Mouse (Mus musculus) neural tube, embryonic 14.5 days (tissue): ENCODE data around the gene Acp7. TPM values are rescaled to one million over a fixed set of nuclear protein-coding genes. Genes with fewer than 3 reads are reported as not detected.

ENCODE experiments used
- ATAC-seq: fragments of 200-750 bp; cut with Nextera tagmentation; 2 replicates; pipeline ENCODE4 v1.8.0; 2017; ENCODE audit warnings: low read depth, mild to moderate bottlenecking, moderate TSS enrichment, moderate library complexity
- H3K27ac ChIP-seq: fragments of 300-500 bp; sonication (generic); 2 replicates; pipeline ENCODE4 v1.5.1; 2014; ENCODE audit warnings: low read depth, mild to moderate bottlenecking, control low read depth, low read length, moderate library complexity, mixed read lengths
- H3K27me3 ChIP-seq: fragments of 300-500 bp; sonication (generic); 2 replicates; pipeline ENCODE4 v1.6.1; 2014; ENCODE audit warnings: low read length; ENCODE audit not compliant: control insufficient read depth, insufficient read depth
- H3K36me3 ChIP-seq: fragments of 300-500 bp; sonication (generic); 2 replicates; pipeline ENCODE4 v1.6.1; 2014; ENCODE audit warnings: low read length, mixed read lengths; ENCODE audit not compliant: control insufficient read depth, insufficient read depth
- H3K4me1 ChIP-seq: fragments of 300-500 bp; sonication (generic); 2 replicates; pipeline ENCODE4 v1.6.1; 2014; ENCODE audit warnings: low read length; ENCODE audit not compliant: control insufficient read depth, insufficient read depth
- H3K4me2 ChIP-seq: fragments of 300-500 bp; sonication (generic); 2 replicates; pipeline ENCODE4 v1.6.1; 2014; ENCODE audit warnings: mild to moderate bottlenecking, low read depth, low read length, control low read depth
- H3K4me3 ChIP-seq: fragments of 300-500 bp; sonication (generic); 2 replicates; pipeline ENCODE4 v1.5.1; 2014; ENCODE audit warnings: low read depth, low read length, control low read depth, mixed read lengths
- H3K9ac ChIP-seq: fragments of 300-500 bp; sonication (generic); replicated peaks from 2 replicates; pipeline ENCODE4 v1.6.1; 2014; ENCODE audit warnings: low read depth, mild to moderate bottlenecking, control low read depth, low read length, mixed read lengths
- H3K9me3 ChIP-seq: fragments of 300-500 bp; sonication (generic); 2 replicates; pipeline ENCODE4 v1.6.1; 2016; ENCODE audit warnings: low read length; ENCODE audit not compliant: control insufficient read depth
- WGBS: fragments of 180-500 bp; shearing (Covaris S2); extraction: QIAGEN DNeasy Blood & Tissue Kit; methylation state at CpG from one replicate; pipeline ENCODE4 v1.1.7; 2014; 5-methylcytosine and 5-hydroxymethylcytosine counted together
- polyA plus RNA-seq: library from polyadenylated mRNA; unstranded; fragments of >200 nt; fragmentation: Nextera tagmentation; extraction: Ambion mirVana; gene quantifications from 2 replicates; pipeline ENCODE4 v1.2.1, GENCODE M21; 2014

Acp7 gene
- polyA plus RNA-seq, 1 experiment from 2014 or later: not detected

GRCm38 (mm10) chr7:28573236-28573635 lies 57.9 kb downstream of the Acp7 start:
- Histone ChIP-seq H3K27ac (no peak overlapping the region), H3K4me3 (no peak overlapping the region), H3K36me3 (no peaks in the 10 kb centered on the region), H3K9ac (no peak overlapping the region), H3K27me3 (no peaks in the 10 kb centered on the region), H3K9me3 (no peaks in the 10 kb centered on the region), H3K4me1 (0 out of 2 replicates have a peak, but pooled peaks cover 3% of the 10 kb centered on the region), H3K4me2 (no peak overlapping the region)
- WGBS: 97% methylated on average over 3 of the region's 3 CpGs
- no peak for ATAC-seq

DNA sequence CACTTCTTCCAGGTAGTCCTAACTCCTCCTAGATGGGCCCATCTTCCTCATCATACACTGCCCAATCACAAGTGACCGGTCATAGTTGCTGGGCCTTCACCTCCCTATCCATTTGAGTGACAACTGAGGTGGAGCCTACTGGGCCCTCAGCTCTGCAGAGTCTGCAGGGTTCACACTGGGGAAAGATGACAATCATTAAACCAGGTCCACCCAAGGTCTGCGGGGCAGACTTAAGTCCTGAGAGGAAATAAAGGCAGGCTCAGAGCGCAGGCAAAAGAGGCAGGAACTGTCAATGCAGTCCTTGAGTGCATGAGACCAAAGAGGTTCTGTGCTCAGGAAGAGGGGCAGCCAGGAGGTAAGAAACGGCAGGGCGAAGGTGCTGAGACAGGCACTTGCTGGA lies 58.4 kb downstream of the Acp7 start:
- Histone ChIP-seq H3K27me3 (no peaks in the 10 kb centered on the region), H3K4me2 (no peak overlapping the region), H3K27ac (no peak overlapping the region), H3K4me3 (no peak overlapping the region), H3K9me3 (no peaks in the 10 kb centered on the region), H3K9ac (no peak overlapping the region), H3K36me3 (peaks cover under 1% of the 10 kb centered on the region; the same call in 1 of the 2 replicates), H3K4me1 (0 out of 2 replicates have a peak, but pooled peaks cover 3% of the 10 kb centered on the region)
- WGBS: 91% methylated on average over 5 of the region's 5 CpGs
- no peak for ATAC-seq

DNA sequence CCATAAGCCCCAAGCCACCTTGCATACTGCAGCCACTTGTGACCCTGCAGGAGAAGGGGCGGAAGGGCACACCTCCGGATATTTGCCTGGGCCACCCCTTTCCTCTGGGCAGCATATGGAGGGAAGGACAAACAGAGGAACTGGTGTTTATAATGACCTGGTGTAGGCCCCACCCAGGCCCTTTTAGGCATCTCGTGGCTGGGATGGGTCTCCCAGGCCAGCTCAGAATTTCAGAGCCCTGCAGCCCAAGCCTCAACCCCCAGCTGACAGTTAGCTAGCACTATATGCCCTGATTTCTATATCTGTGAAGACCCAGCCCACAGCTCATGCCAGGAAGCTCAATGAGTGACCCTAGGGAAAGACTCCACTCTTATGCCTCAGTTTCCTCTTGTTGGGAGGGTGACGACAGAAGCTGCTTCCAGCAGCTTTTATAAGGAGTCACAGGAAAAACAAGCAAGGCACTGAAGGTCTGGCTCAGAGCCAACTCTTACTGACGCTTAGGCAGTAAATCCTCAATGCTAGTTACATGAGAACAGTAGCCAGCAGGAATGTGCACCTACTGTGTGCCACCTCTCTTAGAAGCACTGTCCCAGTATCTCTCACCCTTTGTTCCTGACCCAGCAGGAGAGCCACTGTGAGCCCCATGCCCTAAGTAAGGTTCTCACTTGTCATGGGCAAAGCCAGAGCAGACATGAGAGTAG lies 60.0 kb downstream of the Acp7 start:
- Histone ChIP-seq H3K4me2 (no peak overlapping the region), H3K27ac (no peak overlapping the region), H3K9ac (no peak overlapping the region), H3K36me3 (peaks cover 11% of the 10 kb centered on the region), H3K4me1 (0 out of 2 replicates have a peak, but pooled peaks cover 3% of the 10 kb centered on the region), H3K4me3 (no peak overlapping the region), H3K27me3 (no peaks in the 10 kb centered on the region), H3K9me3 (no peaks in the 10 kb centered on the region)
- WGBS: 42% methylated on average over 5 of the region's 5 CpGs
- no peak for ATAC-seq

DNA sequence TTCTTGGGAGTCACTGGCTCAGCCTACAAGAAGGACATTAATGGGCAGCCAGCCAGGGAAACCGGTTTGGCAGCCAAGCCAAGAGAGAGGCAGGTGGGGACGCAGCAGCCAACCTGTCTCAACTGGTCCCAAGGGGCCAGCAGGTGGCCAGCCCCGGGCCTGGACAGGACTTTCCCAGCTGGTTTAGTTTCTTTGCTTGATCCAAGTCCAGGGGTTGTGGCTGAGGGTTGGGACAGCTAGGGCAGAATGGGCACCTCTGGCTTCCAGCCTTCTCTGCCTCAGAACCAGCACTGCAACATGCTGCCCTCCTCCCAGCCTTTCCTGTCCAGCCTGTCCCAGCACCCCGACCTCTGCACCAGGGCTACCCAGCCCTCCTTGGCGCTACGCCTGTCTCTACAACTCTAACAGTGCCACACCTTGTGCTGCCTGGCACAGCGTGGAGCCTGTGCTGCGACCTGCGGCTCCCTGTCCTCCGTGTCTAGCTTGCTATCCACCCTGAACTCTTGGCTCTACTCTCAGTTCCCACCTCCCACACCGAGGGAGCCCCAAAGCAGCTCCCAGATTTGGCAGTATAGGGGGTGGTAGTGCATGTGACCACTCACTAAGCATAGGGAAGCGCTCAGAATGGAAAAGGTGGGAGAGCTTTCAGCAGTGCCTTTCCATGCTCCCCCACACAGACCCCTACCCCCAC lies 60.7 kb downstream of the Acp7 start:
- Histone ChIP-seq H3K4me3 (no peak overlapping the region), H3K27ac (no peak overlapping the region), H3K4me2 (no peak overlapping the region), H3K27me3 (no peaks in the 10 kb centered on the region), H3K9ac (no peak overlapping the region), H3K36me3 (peaks cover 11% of the 10 kb centered on the region), H3K4me1 (0 out of 2 replicates have a peak, but pooled peaks cover 3% of the 10 kb centered on the region), H3K9me3 (no peaks in the 10 kb centered on the region)
- WGBS: 72% methylated on average over 12 of the region's 12 CpGs
- no peak for ATAC-seq

- H3K27me3 ChIP-seq: no peaks in the 10 kb centered on the region
- H3K36me3 ChIP-seq: peaks cover 27% of the 10 kb centered on the region
- no peaks in the 10 kb centered on the region for H3K9me3 ChIP-seq
- no peak overlapping the region for H3K27ac ChIP-seq
- no peak overlapping the region for H3K9ac ChIP-seq
- no peak overlapping the region for H3K4me2 ChIP-seq
- ATAC-seq: no peak
- H3K4me3 ChIP-seq: no peak overlapping the region
- 0 out of 2 replicates have a peak, but pooled peaks cover 3% of the 10 kb centered on the region for H3K4me1 ChIP-seq
Observed at GRCm38 (mm10) chr7:28568253-28568652, 62.9 kb downstream of the Acp7 start.

GRCm38 (mm10) chr7:28567539-28567938 lies 63.6 kb downstream of the Acp7 start:
- Histone ChIP-seq H3K9ac (no peak overlapping the region), H3K36me3 (peaks cover 27% of the 10 kb centered on the region), H3K4me1 (0 out of 2 replicates have a peak, but pooled peaks cover 3% of the 10 kb centered on the region), H3K4me3 (no peak overlapping the region), H3K9me3 (no peaks in the 10 kb centered on the region), H3K4me2 (no peak overlapping the region), H3K27ac (no peak overlapping the region), H3K27me3 (no peaks in the 10 kb centered on the region)
- 93% methylated on average over 4 of the region's 4 CpGs for WGBS
- no peak for ATAC-seq

DNA sequence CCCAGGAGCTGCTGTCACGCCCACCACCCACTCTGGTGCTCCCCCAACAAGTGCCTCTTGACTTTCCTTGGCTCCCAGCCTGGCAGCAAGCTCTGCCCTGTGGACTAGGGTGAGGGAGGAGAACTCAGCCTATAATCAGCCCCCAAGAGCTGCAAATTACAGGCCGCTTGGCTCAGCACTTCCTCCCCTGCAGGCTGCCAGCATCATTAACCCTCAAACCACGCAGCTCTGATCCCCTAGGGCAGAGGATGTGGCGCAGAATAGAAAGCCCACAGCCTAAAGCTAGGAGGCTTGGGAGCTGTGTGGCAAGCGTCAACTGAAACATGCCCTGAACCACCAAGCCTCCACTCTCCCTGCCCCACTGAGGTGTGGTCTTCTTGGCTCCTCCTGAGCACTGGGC lies 65.7 kb downstream of the Acp7 start:
- no peak overlapping the region for H3K27ac ChIP-seq
- no peak for ATAC-seq
- H3K27me3 ChIP-seq: no peaks in the 10 kb centered on the region
- no peak overlapping the region for H3K4me2 ChIP-seq
- no peak overlapping the region for H3K9ac ChIP-seq
- H3K4me3 ChIP-seq: no peak overlapping the region
- H3K9me3 ChIP-seq: no peaks in the 10 kb centered on the region
- WGBS: 77% methylated on average over 5 of the region's 5 CpGs
- H3K36me3 ChIP-seq: peaks cover 27% of the 10 kb centered on the region
- H3K4me1 ChIP-seq: no peaks in the 10 kb centered on the region

- WGBS: 95% methylated on average over 13 of the region's 13 CpGs
- Histone ChIP-seq H3K4me3 (no peak overlapping the region), H3K27me3 (no peaks in the 10 kb centered on the region), H3K36me3 (peaks cover 35% of the 10 kb centered on the region), H3K9ac (no peak overlapping the region), H3K27ac (no peak overlapping the region), H3K4me2 (no peak overlapping the region), H3K9me3 (no peaks in the 10 kb centered on the region), H3K4me1 (no peaks in the 10 kb centered on the region)
- no peak for ATAC-seq
Observed at GRCm38 (mm10) chr7:28562951-28563350, 68.2 kb downstream of the Acp7 start.

DNA sequence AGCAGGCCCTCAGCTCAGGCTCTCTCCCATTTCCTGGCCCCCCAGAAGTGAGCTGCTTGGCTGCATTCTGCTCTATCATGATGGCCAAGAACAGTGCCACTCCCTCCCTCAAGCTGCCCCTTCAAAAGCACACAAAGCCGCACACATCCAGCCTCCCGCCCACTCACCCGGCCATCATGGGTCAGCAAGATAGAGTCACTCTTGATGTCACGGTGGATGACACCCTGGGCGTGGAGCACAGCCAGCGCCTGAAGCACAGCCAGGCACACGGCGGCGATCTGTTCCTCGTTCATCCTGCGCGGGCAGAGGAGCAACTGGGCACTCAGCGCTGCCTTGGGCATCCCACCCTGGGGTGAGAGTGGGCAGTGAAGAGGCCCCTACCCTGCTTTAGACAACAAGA lies 68.8 kb downstream of the Acp7 start:
- Histone ChIP-seq H3K9me3 (no peaks in the 10 kb centered on the region), H3K9ac (no peak overlapping the region), H3K27ac (no peak overlapping the region), H3K36me3 (peaks cover 32% of the 10 kb centered on the region), H3K4me2 (no peak overlapping the region), H3K4me1 (no peaks in the 10 kb centered on the region), H3K4me3 (no peak overlapping the region), H3K27me3 (no peaks in the 10 kb centered on the region)
- ATAC-seq: no peak
- 93% methylated on average over 13 of the region's 13 CpGs for WGBS
